Mouse (Mus musculus) kidney, embryonic 14.5 days (tissue): ENCODE results near the gene 3100002H09Rik. TPM values are rescaled to one million over a fixed set of nuclear protein-coding genes. Genes with fewer than 3 reads are reported as not detected.
A peak's percentile ranks its signal among the peaks of the same experiment; 100 is the strongest.

Experiments used
- ATAC-seq: fragments of 200-750 bp; cut with Nextera tagmentation; 2 replicates; pipeline ENCODE4 v1.8.0; 2017; ENCODE audit warnings: moderate number of reproducible peaks, mild to moderate bottlenecking, moderate TSS enrichment, moderate library complexity; ENCODE audit not compliant: low FRiP score, low TSS enrichment
- H3K27ac ChIP-seq: fragments of 300-500 bp; sonication (generic); 2 replicates; pipeline ENCODE4 v1.5.1; 2014; ENCODE audit warnings: low read depth, mild to moderate bottlenecking, low read length, moderate library complexity, mixed read lengths
- H3K27me3 ChIP-seq: fragments of 300-500 bp; sonication (generic); 2 replicates; pipeline ENCODE4 v1.6.1; 2014; ENCODE audit warnings: mild to moderate bottlenecking, low read length; ENCODE audit not compliant: control insufficient read depth, insufficient read depth
- H3K36me3 ChIP-seq: fragments of 300-500 bp; sonication (generic); 2 replicates; pipeline ENCODE4 v1.6.1; 2014; ENCODE audit warnings: low read length, mixed read lengths; ENCODE audit not compliant: control insufficient read depth, insufficient read depth
- H3K4me1 ChIP-seq: fragments of 300-500 bp; sonication (generic); 2 replicates; pipeline ENCODE4 v1.6.1; 2014; ENCODE audit warnings: low read length, mixed read lengths; ENCODE audit not compliant: control insufficient read depth, insufficient read depth
- H3K4me2 ChIP-seq: fragments of 300-500 bp; sonication (generic); replicated peaks from 2 replicates; pipeline ENCODE4 v1.6.1; 2014; ENCODE audit warnings: low read depth, mild to moderate bottlenecking, low read length
- H3K4me3 ChIP-seq: fragments of 300-500 bp; sonication (generic); 2 replicates; pipeline ENCODE4 v1.5.1; 2014; ENCODE audit warnings: mild to moderate bottlenecking, low read length
- H3K9ac ChIP-seq: fragments of 300-500 bp; sonication (generic); 2 replicates; pipeline ENCODE4 v1.6.1; 2014; ENCODE audit warnings: low read depth, mild to moderate bottlenecking, low read length, moderate library complexity
- H3K9me3 ChIP-seq: fragments of 300-500 bp; sonication (generic); 2 replicates; pipeline ENCODE4 v1.6.1; 2016; ENCODE audit warnings: low read length; ENCODE audit not compliant: control insufficient read depth
- WGBS: fragments of 180-500 bp; shearing (Covaris S2); extraction: QIAGEN DNeasy Blood & Tissue Kit; methylation state at CpG from one replicate; pipeline ENCODE4 v1.1.7; 2014; 5-methylcytosine and 5-hydroxymethylcytosine counted together
- polyA plus RNA-seq: library from polyadenylated mRNA; unstranded; fragments of >200 nt; fragmentation: Nextera tagmentation; extraction: Ambion mirVana; gene quantifications from 2 replicates; pipeline ENCODE4 v1.2.1, GENCODE M21; 2014

Gene 3100002H09Rik
- polyA plus RNA-seq, 1 experiment from 2014 or later: not detected

DNA sequence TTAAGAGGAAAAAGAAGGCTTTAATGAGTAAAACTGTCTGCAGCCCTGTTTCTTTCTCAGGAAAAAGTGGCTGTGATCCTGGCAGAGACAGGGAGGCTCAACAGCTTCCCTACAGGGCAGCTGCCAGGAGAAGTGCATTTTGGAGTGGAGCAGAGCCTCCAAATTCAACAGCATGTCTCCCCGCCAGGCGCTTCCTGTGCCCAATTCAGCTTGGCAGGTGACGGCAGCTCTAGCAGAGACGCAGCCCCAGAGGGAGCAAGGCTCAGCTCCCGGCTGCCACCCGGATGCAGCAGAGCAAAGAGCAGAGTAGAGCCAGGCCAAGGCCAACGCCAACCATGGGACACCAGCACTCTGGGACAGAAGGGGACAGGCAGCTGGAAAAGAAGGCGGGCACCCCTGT lies 3.4 kb downstream of the 3100002H09Rik start:
- Histone ChIP-seq H3K27me3 (peaks cover 8% of the 10 kb centered on the region; the same call in 1 of the 2 replicates), H3K9me3 (no peaks in the 10 kb centered on the region), H3K36me3 (no peaks in the 10 kb centered on the region), H3K4me3 (no peak overlapping the region), H3K27ac (no peak overlapping the region), H3K4me1 (peaks cover 4% of the 10 kb centered on the region; the same call in 1 of the 2 replicates), H3K4me2 (no peak overlapping the region), H3K9ac (no peak overlapping the region)
- WGBS: 77% methylated on average over 8 of the region's 8 CpGs
- ATAC-seq: no peak

DNA sequence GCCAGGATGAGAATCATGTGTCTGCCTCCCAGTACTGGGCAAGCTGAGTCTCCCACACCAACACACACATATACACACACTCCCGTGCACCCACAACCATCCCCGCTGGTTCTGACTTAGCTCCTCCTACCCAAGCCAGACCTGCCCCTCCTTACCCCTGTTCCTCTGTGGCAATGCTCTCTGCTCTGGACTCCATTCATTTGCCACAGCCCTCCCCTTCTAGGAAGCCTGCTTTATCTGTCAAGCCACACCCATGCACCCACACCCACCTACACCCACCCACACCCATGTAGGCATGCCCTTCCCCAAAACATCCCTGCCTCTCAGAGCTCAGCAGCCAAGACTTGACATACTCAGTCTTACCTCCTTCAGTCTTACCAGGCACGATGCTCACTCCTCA lies 4.4 kb downstream of the 3100002H09Rik start:
- Histone ChIP-seq H3K36me3 (no peaks in the 10 kb centered on the region), H3K27me3 (peaks cover 8% of the 10 kb centered on the region; the same call in 1 of the 2 replicates), H3K9ac (no peak overlapping the region), H3K27ac (no peak overlapping the region), H3K4me1 (peaks cover 4% of the 10 kb centered on the region; the same call in 1 of the 2 replicates), H3K9me3 (no peaks in the 10 kb centered on the region), H3K4me2 (no peak overlapping the region), H3K4me3 (no peak overlapping the region)
- ATAC-seq: 0 out of 2 replicates have a peak, but pooled peaks have one; percentile 35
- WGBS: 94% methylated on average over 3 of the region's 3 CpGs

DNA sequence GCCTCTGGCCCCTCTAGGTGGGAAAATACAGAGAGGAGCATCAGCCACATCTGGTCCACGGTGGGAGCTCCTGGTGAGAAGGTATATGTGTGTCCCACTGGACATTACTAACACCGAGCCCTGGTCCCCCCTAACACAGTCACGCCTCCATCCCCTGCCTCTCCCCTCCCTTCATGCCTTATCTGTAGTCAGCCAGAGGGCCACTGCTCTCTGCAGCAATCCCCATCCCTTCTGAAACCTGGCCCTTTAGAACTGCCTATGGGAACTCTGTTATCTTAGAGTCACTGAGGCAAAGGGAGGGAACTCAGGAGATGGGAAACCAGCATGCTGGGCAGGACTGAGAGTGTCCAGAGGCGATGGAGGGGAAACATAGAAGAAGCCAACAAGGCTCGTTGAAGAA lies 5.3 kb downstream of the 3100002H09Rik start:
- H3K4me3 ChIP-seq: no peak overlapping the region
- H3K4me2 ChIP-seq: no peak overlapping the region
- H3K27ac ChIP-seq: no peak overlapping the region
- 35% methylated on average over 5 of the region's 5 CpGs for WGBS
- no peaks in the 10 kb centered on the region for H3K9me3 ChIP-seq
- H3K9ac ChIP-seq: no peak overlapping the region
- H3K27me3 ChIP-seq: peaks cover 8% of the 10 kb centered on the region; the same call in 1 of the 2 replicates
- no peaks in the 10 kb centered on the region for H3K36me3 ChIP-seq
- no peak for ATAC-seq
- H3K4me1 ChIP-seq: peaks cover 4% of the 10 kb centered on the region; the same call in 1 of the 2 replicates

DNA sequence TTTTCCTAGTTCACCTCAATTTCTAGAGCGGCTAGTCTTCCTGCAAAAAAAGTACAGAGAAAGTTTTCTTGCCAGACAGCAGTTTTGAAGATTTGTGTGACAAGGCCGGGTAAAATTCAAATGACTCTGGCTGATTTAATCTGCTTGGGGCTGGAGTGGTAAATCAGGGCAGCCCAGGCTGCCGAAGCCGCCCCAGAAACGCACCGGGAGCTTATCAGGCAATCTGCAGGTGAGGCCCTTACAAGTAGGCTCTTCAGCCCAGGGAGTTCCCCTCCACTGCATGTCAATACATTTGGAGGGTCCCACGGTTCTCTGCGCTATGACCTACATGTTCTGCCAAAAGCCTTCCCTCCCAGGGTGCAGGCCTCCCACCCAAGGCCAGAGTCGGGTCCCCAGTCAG lies 6.9 kb downstream of the 3100002H09Rik start:
- no peak; the same call in 1 of the 2 replicates for ATAC-seq
- Histone ChIP-seq H3K27me3 (peaks cover 8% of the 10 kb centered on the region; the same call in 1 of the 2 replicates), H3K9me3 (no peaks in the 10 kb centered on the region), H3K9ac (no peak overlapping the region), H3K4me1 (peaks cover 4% of the 10 kb centered on the region; the same call in 1 of the 2 replicates), H3K27ac (no peak overlapping the region), H3K4me2 (no peak overlapping the region), H3K36me3 (no peaks in the 10 kb centered on the region), H3K4me3 (no peak overlapping the region)
- 9% methylated on average over 9 of the region's 9 CpGs for WGBS

DNA sequence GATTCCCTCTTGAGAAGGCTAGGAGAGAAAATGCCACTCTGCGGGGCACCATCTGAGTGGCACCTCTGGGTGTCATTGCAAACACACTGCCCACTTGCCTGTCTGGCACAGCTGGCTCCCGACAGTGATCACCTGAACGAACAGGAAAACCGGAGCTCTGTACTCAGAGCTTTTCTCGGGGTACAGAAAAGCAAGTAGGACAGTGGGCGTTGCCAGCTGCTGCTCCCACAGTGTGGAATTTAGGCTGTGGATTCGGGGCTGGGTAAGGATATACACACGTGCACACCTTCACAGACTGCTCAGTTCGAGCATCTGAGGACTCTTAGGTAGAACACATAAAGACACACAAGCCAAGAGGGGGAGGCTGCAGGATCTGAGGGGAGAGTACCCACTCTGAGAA lies 14.7 kb downstream of the 3100002H09Rik start:
- H3K27me3 ChIP-seq: peaks cover 11% of the 10 kb centered on the region
- no peak for ATAC-seq
- no peak overlapping the region for H3K4me3 ChIP-seq
- no peak overlapping the region for H3K9ac ChIP-seq
- no peak overlapping the region for H3K27ac ChIP-seq
- H3K36me3 ChIP-seq: no peaks in the 10 kb centered on the region
- no peak overlapping the region for H3K4me2 ChIP-seq
- no peaks in the 10 kb centered on the region for H3K9me3 ChIP-seq
- no peaks in the 10 kb centered on the region for H3K4me1 ChIP-seq
- 84% methylated on average over 9 of the region's 9 CpGs for WGBS

DNA sequence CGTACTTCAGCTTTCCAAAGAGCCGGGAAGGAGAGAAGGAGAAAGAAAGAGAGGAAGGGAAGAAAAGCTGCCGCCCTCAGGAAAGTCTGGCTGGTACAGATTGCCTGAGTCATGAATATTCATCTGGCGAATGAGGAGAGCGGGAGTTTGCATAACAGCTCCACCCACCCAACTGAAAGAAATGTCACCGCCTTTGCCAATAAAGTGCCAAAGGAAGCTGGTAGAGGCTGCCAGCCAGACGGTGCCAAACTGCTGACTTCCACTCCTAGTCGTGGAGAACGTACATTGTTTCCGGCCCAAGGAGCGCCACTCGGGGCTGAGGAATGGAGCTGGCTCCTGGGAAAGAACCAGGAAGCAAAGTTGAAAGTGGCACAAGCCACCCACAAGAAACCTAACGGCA lies 15.7 kb downstream of the 3100002H09Rik start:
- 0 out of 2 replicates have a peak overlapping the region, but pooled peaks have one; percentile 1 for H3K4me2 ChIP-seq
- no peaks in the 10 kb centered on the region for H3K9me3 ChIP-seq
- H3K27ac ChIP-seq: no peak overlapping the region
- no peak for ATAC-seq
- H3K36me3 ChIP-seq: no peaks in the 10 kb centered on the region
- H3K9ac ChIP-seq: no peak overlapping the region
- no peak overlapping the region for H3K4me3 ChIP-seq
- H3K27me3 ChIP-seq: peaks cover 11% of the 10 kb centered on the region
- WGBS: 38% methylated on average over 13 of the region's 13 CpGs
- H3K4me1 ChIP-seq: no peaks in the 10 kb centered on the region

DNA sequence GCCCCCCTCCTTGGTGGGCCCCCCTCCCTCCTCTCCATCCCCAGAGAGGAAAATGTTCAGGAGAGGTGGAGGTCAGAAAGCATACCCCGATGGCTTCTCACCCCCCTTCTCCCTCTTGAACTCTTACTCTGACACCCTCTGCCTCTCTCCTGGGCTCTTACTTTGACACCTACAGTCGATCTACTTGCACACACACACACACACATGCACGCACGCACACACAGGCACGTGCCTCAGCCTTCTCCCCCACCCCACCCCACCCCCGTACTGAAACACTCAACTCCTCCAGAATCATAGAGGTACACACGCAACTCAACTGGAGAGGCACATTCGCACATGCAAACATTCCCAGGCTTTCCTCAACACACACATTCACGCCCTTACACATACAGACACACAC lies 16.9 kb downstream of the 3100002H09Rik start:
- no peak for ATAC-seq
- 45% methylated on average over 9 of the region's 9 CpGs for WGBS

DNA sequence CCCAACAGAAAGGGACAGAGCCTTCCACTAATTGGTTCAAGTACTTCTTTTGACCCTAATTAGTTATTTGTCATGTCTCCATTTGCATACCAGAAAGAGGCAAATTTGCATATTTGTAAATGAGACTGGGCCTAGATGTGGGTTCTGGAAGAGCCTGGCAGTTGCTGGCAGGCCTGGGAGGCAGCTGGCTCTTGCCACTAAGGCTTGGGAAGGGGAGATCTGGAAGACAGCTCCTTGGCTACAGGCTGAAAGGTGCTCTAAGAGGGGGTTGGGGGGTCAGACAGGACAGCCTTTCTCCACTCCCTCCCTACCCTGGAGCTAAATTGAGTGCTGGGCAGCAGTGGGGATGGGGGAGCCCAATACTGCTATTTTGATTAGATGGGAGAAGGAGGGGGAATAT lies 17.4 kb downstream of the 3100002H09Rik start:
- Histone ChIP-seq H3K36me3 (no peaks in the 10 kb centered on the region), H3K4me3 (no peak overlapping the region), H3K9me3 (no peaks in the 10 kb centered on the region), H3K4me1 (no peaks in the 10 kb centered on the region), H3K9ac (no peak overlapping the region), H3K27ac (no peak overlapping the region), H3K27me3 (peaks cover 11% of the 10 kb centered on the region), H3K4me2 (no peak overlapping the region)
- ATAC-seq: no peak

More for the DNA sequence above, 16.9 kb downstream of the 3100002H09Rik start:
- H3K9me3 ChIP-seq: no peaks in the 10 kb centered on the region
- peaks cover 11% of the 10 kb centered on the region for H3K27me3 ChIP-seq
- no peak overlapping the region for H3K4me2 ChIP-seq
- no peak overlapping the region for H3K9ac ChIP-seq
- H3K4me1 ChIP-seq: no peaks in the 10 kb centered on the region
- no peak overlapping the region for H3K27ac ChIP-seq
- no peak overlapping the region for H3K4me3 ChIP-seq
- H3K36me3 ChIP-seq: no peaks in the 10 kb centered on the region

DNA sequence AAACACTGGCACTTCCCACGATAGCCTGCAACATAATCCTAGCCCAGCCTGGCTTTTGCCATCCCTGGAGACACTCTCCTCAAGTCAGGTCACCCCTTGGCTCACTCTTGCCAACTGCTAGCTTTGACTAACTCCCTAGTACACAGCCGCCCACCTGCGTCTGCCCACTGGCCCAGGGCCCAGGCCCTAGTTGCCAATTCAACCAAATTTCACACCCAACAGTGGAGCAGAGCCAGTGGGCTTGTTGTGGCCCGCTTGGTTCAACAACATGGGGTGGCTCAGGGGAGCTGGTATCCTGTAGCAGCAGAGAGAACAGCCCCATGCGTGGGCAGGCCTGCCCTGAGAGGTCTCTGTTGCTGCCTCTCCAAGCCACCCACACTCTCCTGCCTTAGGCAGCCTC lies 18.4 kb downstream of the 3100002H09Rik start:
- Histone ChIP-seq H3K27me3 (peaks cover 11% of the 10 kb centered on the region), H3K27ac (no peak overlapping the region), H3K36me3 (no peaks in the 10 kb centered on the region), H3K4me1 (no peaks in the 10 kb centered on the region), H3K9ac (no peak overlapping the region), H3K9me3 (no peaks in the 10 kb centered on the region), H3K4me2 (no peak overlapping the region), H3K4me3 (no peak overlapping the region)
- WGBS: 90% methylated on average over 5 of the region's 5 CpGs
- ATAC-seq: no peak
